Mouse (Mus musculus): ENCODE data around the gene Oas1c.
A peak's percentile ranks its signal among the peaks of the same experiment; 100 is the strongest.
"Not testable (repeated sequence)": the region's sequence is repeated elsewhere in the genome, so short reads cannot be mapped to it uniquely, and the experiment has no call there.

The Oas1c gene

DNA sequence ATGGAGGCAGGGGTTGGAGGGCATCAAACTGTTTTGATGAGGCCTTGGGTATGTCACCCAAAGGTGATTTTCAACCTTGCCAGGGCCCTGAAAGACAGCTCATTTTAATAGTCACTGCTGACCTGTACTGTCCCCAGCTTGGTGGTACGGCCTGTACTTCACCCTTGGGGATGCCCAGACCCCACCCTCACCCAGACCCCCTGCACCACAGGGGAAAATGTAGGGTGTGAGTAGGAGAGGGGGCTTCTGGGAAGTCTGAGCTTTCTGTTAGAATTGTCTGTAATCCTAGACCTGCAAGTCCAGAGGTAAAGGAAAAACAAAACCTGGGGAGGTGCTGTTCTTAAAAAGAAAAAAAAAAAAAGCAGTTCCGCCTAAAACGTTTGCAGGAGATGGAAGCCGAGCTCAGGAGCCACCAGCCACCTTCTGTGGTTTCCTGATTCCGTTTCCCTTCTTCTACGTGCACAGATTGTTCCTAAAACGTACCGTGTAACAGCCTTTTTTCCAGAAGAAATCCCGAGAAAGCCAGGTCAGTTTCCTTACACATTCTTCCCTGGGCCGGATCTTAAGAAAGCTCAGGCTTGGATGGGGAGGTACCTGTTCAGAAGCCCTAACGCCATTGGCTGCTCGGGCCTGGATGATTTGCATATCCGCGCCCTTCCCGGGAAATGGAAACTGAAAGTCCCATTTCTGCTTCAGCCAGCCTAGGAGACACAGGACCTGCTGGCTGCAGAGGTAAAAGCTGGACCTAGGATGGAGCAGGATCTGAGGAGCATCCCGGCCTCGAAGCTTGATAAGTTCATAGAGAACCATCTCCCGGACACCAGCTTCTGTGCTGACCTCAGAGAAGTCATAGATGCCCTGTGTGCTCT, at the start of gene Oas1c:
Oas1c (minus strand) TSS at position 564 of the 869 bp plus-strand sequence.
- DNase-seq (ENCODE audit: low spot score in 2 of 2), result peak; percentile 59 to 68

- no peak for DNase-seq (ENCODE audit: low spot score in 2 of 2)
Observed at GRCm38 (mm10) chr5:120861121-120861520, 48.8 kb upstream of the Oas1c start, which contains the start of gene Oas1h. Gene Oas1h, plus strand, starts transcription at chr5:120861421.

DNA sequence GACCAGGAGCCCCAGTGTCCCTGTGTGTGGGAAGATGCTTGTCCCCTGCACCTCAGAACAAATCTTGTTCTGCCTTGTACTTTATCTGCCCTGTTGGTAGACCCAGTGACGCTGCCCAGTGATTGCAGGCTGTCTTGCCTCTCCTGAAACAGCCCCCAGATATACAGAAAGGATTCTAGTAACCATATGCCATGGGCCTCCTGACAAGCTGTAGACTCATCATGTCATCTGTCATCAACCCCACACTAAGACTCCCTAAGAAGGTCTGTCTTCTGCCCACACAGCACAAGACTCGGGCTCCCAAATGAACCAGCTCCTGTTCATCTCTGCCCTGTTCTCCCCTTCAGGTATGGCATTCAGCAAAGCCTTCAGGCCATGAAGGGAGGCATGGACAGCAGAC, 46.9 kb upstream of the Oas1c start:
- DNase-seq (ENCODE audit: low spot score in 2 of 2), result no peak

GRCm38 (mm10) chr5:120849601-120850136, 37.4 kb upstream of the Oas1c start:
- peak in 1 of 2 experiments; percentile 11 for DNase-seq (ENCODE audit: low spot score in 2 of 2)

DNA sequence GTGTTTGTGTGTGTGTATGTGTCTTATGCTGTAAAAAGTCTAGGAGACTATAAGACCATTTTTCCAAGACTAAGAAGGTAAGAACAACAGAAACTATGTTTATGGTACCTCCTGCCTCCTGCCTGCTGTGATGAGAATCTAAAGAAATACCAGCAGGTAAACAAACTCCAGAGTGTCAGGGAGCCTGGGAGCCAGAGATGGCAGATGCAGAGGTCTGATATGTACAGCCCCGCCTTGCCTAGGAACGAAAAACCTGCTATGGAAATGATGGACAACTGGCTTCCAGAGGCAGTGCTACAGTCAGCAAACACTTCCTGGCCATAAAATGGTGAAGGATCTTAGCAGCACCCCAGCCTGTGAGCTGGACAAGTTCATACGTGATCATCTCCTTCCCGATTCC, 34.8 kb upstream of the Oas1c start, which contains the start of gene Oas1f:
Oas1f (plus strand) TSS at position 301 of the 400 bp plus-strand sequence.
- no peak for DNase-seq (ENCODE audit: low spot score in 2 of 2)

- no peak for DNase-seq (ENCODE audit: low spot score in 2 of 2)
Observed at GRCm38 (mm10) chr5:120844713-120845112, 32.4 kb upstream of the Oas1c start.

DNA sequence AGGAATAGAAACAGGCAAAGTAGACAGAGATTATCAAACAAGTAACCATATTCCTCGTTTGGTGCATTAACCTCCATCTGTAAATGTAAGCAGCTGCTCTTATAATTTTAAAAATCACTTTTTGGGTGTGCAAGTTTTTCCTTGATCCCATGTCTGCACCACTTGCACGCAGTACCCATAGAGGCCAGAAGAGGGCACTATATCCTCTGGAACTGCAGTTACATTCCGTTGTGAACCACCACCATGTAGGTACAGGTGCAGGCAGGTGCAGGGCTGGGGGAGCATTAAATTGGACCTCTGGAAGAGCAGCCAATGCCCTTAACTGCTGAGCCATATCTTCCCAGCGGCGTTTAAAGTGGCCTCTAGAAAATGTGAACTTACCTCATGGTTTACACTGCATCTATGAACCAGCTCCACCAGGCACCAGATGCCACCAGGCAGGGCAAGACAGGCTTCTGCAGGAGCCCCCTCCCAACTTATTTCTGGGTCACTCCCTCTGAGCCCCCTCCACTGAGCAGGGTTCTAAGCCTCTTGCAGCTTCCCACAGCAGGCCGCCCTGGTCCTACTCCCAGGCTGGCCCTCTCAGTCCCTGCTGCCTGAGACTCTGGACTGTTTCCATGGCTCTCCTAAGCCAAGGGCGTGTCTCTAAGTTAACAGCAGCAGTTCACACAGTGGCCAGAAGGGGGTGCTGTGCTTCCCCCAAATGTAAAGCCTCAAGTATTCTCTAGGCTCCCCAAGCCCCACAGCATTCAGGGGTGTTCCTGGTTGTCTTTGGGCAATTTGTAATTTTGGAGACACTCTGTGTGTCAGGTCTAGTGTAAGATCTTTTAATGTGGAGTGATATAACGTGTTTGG, 24.6 kb upstream of the Oas1c start:
- peak in 1 of 2 experiments; percentile 27 for DNase-seq (ENCODE audit: low spot score in 2 of 2)

DNA sequence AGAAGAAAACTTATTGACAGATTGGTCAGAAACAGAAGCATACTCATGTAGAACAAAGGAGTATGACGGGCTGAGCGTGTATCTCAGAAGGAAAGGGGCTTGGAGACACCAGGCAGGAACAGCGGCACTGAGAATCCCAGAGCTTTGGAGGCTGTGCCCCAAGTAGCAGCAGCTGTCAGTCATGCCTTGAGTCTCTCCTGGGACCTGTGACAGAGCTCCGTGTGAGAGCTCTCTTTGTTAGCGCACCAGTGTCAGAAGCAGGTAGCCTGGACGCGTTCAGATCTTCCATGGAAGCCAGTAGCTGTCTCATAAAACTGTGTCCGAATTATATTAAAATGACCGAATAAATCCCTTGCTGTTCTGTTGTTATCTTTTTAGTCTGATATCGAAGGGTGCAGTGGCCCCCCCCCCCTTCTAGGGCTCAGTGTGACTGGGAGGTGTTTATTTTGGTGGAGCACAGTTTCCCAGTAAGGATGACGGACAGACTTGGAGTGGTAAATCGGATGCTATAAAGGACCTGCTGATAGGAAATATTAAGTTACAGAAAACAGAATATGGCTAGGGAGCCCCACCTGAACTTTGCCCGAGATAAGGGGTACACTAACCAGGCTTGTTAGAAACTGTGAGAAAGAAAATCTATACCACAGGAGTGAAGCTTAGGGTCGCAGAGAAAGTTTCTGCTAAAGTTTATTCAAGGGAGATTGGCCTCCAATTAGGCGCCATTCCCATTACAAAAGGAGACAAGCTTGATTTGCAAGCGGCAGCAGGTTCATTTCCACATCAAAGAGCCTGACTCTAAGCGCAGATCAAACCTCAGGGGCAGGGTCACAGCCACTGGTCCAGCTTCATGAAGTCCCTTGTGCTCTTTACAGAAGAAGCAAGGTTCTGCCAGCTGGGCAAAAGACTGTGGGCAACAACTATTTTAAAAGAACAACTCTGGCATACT, 21.3 kb upstream of the Oas1c start:
- DNase-seq (ENCODE audit: low spot score in 2 of 2), result no peak

DNA sequence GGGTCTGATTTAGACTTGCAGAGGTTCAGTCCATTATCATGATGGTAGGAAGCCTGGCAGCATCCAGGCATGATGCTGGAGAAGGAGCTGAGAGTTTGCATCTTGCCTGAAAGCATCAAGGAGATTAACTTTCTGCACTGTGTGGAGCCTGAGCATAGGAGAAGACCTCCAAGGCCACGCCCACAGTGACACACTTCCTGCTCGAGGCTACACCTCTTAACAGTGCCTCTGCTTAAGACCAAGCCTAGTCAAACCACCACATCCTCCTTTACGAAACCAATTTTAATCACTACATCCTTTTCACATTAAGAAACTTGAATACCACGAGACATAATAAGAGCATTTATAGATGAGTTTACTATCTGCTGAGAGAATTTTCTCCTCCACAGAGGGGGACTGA, 18.7 kb upstream of the Oas1c start:
- DNase-seq (ENCODE audit: low spot score in 2 of 2), result no peak

DNA sequence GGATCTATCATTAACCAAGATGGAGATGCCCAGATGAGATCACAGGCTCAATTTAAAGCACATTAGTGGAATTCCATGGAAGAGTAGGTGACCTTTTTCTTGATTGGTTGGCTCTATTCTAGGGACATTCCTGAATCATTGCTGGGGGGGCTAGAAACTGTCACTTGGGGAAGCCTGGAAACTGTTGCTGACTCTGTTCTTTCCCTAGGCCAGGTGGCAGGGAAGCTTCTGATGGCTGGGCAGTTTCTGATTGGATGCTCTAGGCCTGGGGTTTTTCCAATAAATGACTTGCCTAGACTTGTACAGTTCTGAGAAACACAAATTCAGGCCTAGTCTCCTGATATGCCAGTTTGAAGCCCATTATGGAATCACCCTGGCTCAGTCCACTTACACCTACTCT, 6.7 kb upstream of the Oas1c start:
- DNase-seq (ENCODE audit: low spot score in 2 of 2), result no peak

- no peak for DNase-seq (ENCODE audit: low spot score in 2 of 2)
Observed at GRCm38 (mm10) chr5:120815949-120816348, 3.6 kb upstream of the Oas1c start.

GRCm38 (mm10) chr5:120813023-120813422, 709 bp upstream of the Oas1c start:
- no peak for DNase-seq (ENCODE audit: low spot score in 2 of 2)

DNA sequence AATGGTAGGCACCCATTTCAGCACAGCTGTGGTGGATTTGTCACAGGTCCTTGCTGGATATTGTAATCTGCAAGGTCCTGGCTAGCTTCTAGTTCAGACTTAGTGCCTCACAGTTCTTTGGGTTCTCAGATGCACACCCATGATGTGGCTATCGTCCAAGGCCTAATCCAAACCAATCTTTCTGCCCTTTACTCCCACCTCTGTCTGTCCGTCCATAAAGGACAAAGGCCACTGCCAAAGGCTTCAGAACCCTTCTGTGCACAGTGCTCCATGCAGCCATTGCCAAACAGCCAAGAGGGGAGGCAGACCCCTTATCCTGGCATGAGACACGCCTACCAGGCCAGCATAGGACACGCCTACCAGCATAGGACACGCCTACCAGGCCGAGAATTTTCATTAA, 3.1 kb downstream of the Oas1c start:
- no peak for DNase-seq (ENCODE audit: low spot score in 2 of 2)

GRCm38 (mm10) chr5:120806458-120806857, 5.9 kb downstream of the Oas1c start:
- DNase-seq (ENCODE audit: low spot score in 2 of 2), result peak in 1 of 2 experiments; percentile 15

- no peak for DNase-seq (ENCODE audit: low spot score in 2 of 2)
Observed at GRCm38 (mm10) chr5:120803596-120803995, 8.7 kb downstream of the Oas1c start.

GRCm38 (mm10) chr5:120798943-120799342, 13.4 kb downstream of the Oas1c start:
- DNase-seq (ENCODE audit: low spot score in 2 of 2), result not testable (repeated sequence)

DNA sequence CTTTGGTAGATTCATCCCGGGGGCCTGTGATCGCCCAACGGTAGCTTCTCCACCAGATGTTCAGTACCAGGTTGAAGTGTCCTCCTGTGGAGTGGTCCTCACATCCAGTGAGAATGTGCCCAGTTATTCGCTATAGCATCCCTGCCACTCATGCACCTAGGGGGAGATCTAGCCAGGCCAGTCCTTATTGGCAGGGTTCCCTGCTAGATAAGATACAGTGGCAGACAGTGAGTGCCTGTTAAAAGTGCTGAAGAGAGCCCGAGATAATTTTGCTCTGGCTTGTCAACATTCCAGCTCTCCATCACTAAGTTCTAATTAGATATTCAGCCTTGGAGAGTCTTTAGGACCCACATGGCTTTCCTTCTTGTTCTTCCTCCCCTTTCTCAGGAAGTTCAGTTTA, 14.2 kb downstream of the Oas1c start:
- not testable (repeated sequence) for DNase-seq (ENCODE audit: low spot score in 2 of 2)

DNA sequence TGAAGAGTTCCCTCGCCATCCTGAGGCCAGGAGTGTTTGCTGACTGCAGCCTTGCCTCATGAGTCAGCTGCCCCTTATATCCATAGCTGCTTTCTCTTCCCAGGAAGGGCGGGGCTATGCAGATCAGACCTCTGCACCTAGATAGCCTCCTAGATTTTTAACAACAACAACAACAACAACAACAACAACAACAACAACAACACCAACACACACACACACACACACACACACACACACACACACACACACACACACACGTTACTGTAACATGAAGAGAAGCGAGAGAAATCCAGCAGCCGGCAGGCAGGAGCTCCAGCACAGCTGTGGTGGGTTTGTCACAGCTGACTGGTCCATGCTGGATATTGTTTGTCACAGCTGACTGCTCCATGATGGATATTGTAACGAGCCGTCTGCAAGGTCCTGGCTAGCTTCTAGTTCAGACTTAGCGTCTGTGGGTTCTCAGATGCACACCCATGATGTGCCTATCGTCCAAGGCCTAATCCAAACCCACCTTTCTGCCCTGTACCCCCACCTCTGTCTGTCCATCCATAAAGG, 16.8 kb downstream of the Oas1c start, which contains the start of gene Oas1e:
Oas1e (minus strand) TSS at position 51 of the 555 bp plus-strand sequence.
- DNase-seq (ENCODE audit: low spot score in 2 of 2), result not testable (repeated sequence)

- DNase-seq (ENCODE audit: low spot score in 2 of 2), result peak in 1 of 2 experiments; percentile 16
Observed at GRCm38 (mm10) chr5:120793043-120793442, 19.3 kb downstream of the Oas1c start.

GRCm38 (mm10) chr5:120787042-120787441, 25.3 kb downstream of the Oas1c start:
- no peak for DNase-seq (ENCODE audit: low spot score in 2 of 2)
